Mouse (Mus musculus): ENCODE results near the gene Lif.

- TF ChIP-seq CTCF (IDR thresholded peaks at IDR 0.05; ENCODE audit: insufficient read depth, low read length) (no peak), POLR2A (IDR thresholded peaks at IDR 0.05; ENCODE audit: borderline replicate concordance, extremely low read depth, low read depth, low read length) (no peak)
These were observed 62.0 kb downstream of the Lif start for GRCm38 (mm10) chr11:4319212-4319955.
